Mouse (Mus musculus) embryonic facial prominence, embryonic 15.5 days (tissue): ENCODE measurements at regions not wholly inside any gene's neighbourhood (a gene's known extent, or its start where the extent isn't known, plus 50 kb on each side); places are given as distances from the start of the nearest gene placed in this dataset.

ENCODE experiments used
- ATAC-seq: fragments of 200-750 bp; cut with Nextera tagmentation; 2 replicates; pipeline ENCODE4 v1.8.0; 2017; ENCODE audit warnings: low read depth, moderate TSS enrichment; ENCODE audit not compliant: insufficient number of reproducible peaks, low FRiP score, low TSS enrichment
- H3K27ac ChIP-seq: fragments of 300-500 bp; sonication (generic); replicated peaks from 2 replicates; pipeline ENCODE4 v1.5.1; 2015; ENCODE audit warnings: mild to moderate bottlenecking, inconsistent platforms
- H3K27me3 ChIP-seq: fragments of 300-500 bp; sonication (generic); 2 replicates; pipeline ENCODE4 v1.6.1; 2015; ENCODE audit warnings: inconsistent platforms
- H3K36me3 ChIP-seq: fragments of 300-500 bp; sonication (generic); 2 replicates; pipeline ENCODE4 v1.6.1; 2015; ENCODE audit warnings: mild to moderate bottlenecking, inconsistent platforms
- H3K4me1 ChIP-seq: fragments of 300-500 bp; sonication (generic); 2 replicates; pipeline ENCODE4 v1.6.1; 2015; ENCODE audit warnings: inconsistent platforms
- H3K4me2 ChIP-seq: fragments of 300-500 bp; sonication (generic); replicated peaks from 2 replicates; pipeline ENCODE4 v1.6.1; 2015; ENCODE audit warnings: mild to moderate bottlenecking, inconsistent platforms
- H3K4me3 ChIP-seq: fragments of 300-500 bp; sonication (generic); replicated peaks from 2 replicates; pipeline ENCODE4 v1.5.1; 2015; ENCODE audit warnings: mild to moderate bottlenecking, inconsistent platforms
- H3K9ac ChIP-seq: fragments of 300-500 bp; sonication (generic); 2 replicates; pipeline ENCODE4 v1.6.1; 2015; ENCODE audit warnings: inconsistent platforms
- H3K9me3 ChIP-seq: fragments of 300-500 bp; sonication (generic); replicated peaks from 2 replicates; pipeline ENCODE4 v1.6.1; 2016; ENCODE audit warnings: inconsistent platforms
- WGBS: fragments of 180-500 bp; shearing (Covaris S2); methylation state at CpG from one replicate; pipeline ENCODE4 v1.1.7; 2015; 5-methylcytosine and 5-hydroxymethylcytosine counted together

DNA sequence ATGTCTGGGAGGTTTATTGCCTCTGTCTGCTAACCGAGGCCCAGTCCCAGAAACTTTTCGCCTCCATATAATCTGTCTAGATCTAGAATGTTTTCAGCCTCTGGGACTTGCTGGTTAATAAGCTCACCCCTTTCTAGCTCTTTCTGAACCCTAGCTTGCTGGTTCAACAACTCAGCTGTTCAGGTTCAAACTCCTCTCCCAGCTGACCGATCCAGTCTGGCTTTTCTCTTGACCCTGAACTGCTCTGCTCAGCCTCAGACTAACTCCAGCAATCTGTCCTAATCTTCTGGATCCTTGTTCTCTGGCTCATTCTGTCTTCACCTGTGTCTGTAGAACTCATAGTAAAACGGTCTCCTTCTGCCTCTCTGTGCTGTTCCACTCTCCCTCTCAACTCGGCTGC lies 86.2 kb upstream of the Plxnc1 start:
- H3K9me3 ChIP-seq, result no peaks in the 10 kb centered on the region
- no peaks in the 10 kb centered on the region for H3K36me3 ChIP-seq
- H3K4me2 ChIP-seq, result no peak overlapping the region
- H3K9ac ChIP-seq, result no peak overlapping the region
- H3K27ac ChIP-seq, result no peak overlapping the region
- H3K4me1 ChIP-seq, result peaks cover 17% of the 10 kb centered on the region; the same call in 1 of the 2 replicates
- H3K4me3 ChIP-seq, result no peak overlapping the region
- no peaks in the 10 kb centered on the region for H3K27me3 ChIP-seq
- no peak for ATAC-seq
- 73% methylated on average over 5 of the region's 5 CpGs for WGBS

DNA sequence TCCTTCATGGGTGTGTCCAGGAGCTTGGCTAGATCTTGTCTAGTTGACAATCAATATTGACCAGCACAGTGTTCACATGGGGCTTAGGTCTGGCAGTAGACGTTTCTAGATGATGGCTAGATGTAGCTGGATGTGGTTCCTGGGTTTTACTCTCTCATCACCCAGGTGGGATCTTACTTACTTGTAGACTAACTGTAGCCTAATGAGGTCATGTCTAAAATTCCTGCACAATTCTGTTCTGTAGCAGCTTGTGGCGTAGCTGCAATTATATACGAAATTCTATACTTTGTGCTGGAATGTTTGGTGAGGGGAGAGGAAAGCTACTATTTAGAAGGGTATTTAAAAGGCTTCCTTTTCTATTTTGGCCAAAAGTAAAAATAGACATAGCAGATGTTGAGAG lies 84.9 kb upstream of the Plxnc1 start:
- H3K27ac ChIP-seq, result no peak overlapping the region; the same call in 1 of the 2 replicates
- H3K4me2 ChIP-seq, result no peak overlapping the region
- H3K27me3 ChIP-seq, result no peaks in the 10 kb centered on the region
- 24% methylated on average over 3 of the region's 3 CpGs for WGBS
- no peak overlapping the region for H3K9ac ChIP-seq
- no peaks in the 10 kb centered on the region for H3K9me3 ChIP-seq
- H3K36me3 ChIP-seq, result no peaks in the 10 kb centered on the region
- no peak overlapping the region for H3K4me3 ChIP-seq
- ATAC-seq, result peak; percentile 73
- H3K4me1 ChIP-seq, result peaks cover 10% of the 10 kb centered on the region; the same call in 1 of the 2 replicates

DNA sequence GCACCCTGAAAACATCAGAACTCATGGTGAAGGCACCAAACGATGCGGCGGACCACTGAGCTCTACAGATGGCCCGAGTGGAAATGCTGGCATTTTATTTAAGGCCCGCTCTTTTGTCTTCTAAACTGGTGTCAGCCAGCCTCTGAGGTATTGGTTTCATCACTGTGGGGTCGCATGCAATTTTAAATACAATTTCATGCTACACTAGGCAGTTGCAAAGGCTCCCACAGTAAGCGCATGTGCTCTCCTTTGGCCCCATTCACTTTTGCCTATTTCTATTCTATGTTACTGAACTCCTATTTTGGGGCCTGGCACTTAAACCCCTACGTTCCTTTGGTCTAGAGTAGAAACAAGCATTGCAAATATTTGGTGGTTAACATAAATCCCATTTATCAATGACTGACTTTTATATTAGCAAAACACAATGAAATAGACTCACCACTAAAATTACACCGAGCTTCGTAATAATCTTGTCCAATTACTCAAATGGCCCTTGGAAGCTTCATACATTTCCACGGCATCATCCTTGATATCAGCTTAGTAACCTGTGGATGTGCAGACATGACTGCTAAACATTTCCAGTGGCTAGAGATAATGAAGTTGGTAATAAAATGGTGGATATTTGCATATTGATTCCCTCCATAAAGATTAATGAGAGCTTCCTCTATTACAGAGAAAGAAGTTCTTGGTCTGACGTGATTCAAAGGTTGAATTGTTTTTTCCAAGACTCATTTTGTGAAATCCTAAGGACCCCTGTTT lies 81.1 kb upstream of the Plxnc1 start:
- WGBS, result 88% methylated on average over 12 of the region's 12 CpGs
- ATAC-seq, result no peak
- H3K4me2 ChIP-seq, result no peak overlapping the region

DNA sequence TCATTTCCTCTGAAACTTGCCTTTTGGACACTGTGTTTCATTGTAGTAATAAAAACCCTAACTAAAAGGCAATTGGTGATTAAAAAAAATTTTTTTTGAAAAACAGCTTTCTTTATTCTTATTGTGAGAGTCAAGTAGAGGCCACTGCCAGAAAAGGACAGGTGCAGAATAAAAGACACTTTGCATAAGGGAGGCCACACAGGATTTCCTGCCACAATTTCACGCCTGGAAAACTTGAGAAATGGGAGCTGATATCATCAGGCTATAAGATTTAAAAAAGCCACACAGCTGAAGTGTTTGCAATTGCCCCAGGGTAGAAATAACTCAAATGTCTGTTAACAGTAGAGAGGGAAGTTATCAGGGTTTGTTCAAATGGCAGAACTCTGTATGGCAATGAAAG lies 76.6 kb upstream of the Plxnc1 start:
- H3K27ac ChIP-seq, result no peak overlapping the region
- 47% methylated on average over 1 of the region's 1 CpGs for WGBS
- H3K4me3 ChIP-seq, result no peak overlapping the region
- no peaks in the 10 kb centered on the region for H3K27me3 ChIP-seq
- H3K36me3 ChIP-seq, result no peaks in the 10 kb centered on the region
- no peaks in the 10 kb centered on the region for H3K9me3 ChIP-seq
- ATAC-seq, result no peak
- no peak overlapping the region for H3K4me2 ChIP-seq
- no peaks in the 10 kb centered on the region for H3K4me1 ChIP-seq
- H3K9ac ChIP-seq, result no peak overlapping the region

More for the DNA sequence above, 81.1 kb upstream of the Plxnc1 start:
- H3K9ac ChIP-seq, result no peak overlapping the region
- peaks cover 10% of the 10 kb centered on the region; the same call in 1 of the 2 replicates for H3K4me1 ChIP-seq
- no peaks in the 10 kb centered on the region for H3K27me3 ChIP-seq
- no peak overlapping the region for H3K27ac ChIP-seq
- no peaks in the 10 kb centered on the region for H3K9me3 ChIP-seq
- no peaks in the 10 kb centered on the region for H3K36me3 ChIP-seq
- no peak overlapping the region for H3K4me3 ChIP-seq

DNA sequence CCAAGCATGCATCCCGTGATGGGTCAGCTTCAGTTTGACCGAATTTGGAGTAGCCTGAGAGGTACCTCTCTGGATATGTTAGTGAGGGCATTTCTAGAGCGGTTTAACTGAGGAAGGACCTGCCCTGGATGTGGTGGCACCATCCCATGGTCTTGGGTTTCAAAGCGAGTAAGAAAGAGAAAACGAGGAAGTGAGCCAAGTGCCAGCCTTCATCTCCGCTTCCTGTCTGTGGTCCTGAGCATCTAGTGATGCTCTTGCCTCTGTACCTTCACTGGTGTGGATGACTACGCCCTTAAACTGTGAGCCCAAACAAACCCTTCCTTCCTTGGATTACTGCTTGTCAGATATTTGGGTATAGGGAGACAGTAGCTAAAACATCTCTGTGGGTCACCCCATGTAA lies 72.3 kb upstream of the Plxnc1 start:
- Histone ChIP-seq H3K4me1 (no peaks in the 10 kb centered on the region), H3K27ac (no peak overlapping the region), H3K4me2 (no peak overlapping the region), H3K4me3 (no peak overlapping the region), H3K36me3 (no peaks in the 10 kb centered on the region), H3K9ac (no peak overlapping the region), H3K9me3 (no peaks in the 10 kb centered on the region), H3K27me3 (no peaks in the 10 kb centered on the region)
- 87% methylated on average over 7 of the region's 7 CpGs for WGBS
- ATAC-seq, result no peak

DNA sequence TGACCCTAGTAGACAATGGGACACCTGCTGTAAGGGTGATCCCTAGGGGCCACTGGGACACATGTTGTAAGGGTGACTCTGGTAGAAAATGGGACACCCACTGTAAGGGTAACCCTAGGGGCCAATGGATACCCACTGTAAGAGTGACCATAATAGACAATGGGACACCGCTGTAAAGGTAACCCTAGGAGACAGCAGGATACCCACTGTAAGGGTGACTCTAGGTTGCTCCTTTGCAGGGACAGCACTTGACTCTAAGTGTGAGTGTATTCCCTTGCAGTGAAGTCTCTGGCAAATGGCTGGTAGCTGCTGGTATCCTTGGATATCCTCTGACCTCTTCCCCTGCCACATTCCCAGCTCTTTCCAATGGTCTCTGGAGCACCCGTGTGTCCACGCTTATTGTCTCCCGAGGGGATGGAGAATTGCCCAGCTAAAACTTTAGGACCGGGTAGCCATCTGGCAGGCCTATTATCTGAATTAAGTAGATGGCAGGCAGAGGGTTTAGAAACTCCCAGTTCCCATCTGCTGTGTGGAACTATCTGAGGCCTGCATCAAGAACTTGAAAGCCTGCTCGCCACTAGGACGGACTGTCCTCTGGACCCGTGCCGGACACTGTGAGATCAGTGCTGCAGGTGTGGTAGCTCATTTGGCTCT lies 70.8 kb upstream of the Plxnc1 start:
- ATAC-seq, result no peak
- Histone ChIP-seq H3K9me3 (no peaks in the 10 kb centered on the region), H3K4me3 (no peak overlapping the region), H3K36me3 (no peaks in the 10 kb centered on the region), H3K4me2 (no peak overlapping the region), H3K27me3 (no peaks in the 10 kb centered on the region), H3K27ac (no peak overlapping the region), H3K4me1 (no peaks in the 10 kb centered on the region), H3K9ac (no peak overlapping the region)
- 92% methylated on average over 9 of the region's 9 CpGs for WGBS

GRCm38 (mm10) chr10:95013946-95014345 lies 69.3 kb upstream of the Plxnc1 start:
- no peaks in the 10 kb centered on the region for H3K36me3 ChIP-seq
- H3K4me1 ChIP-seq, result no peaks in the 10 kb centered on the region
- no peak overlapping the region for H3K4me2 ChIP-seq
- H3K27ac ChIP-seq, result peak overlapping the region; percentile 55; the same call in 1 of the 2 replicates
- H3K9me3 ChIP-seq, result no peaks in the 10 kb centered on the region
- no peak overlapping the region for H3K4me3 ChIP-seq
- H3K9ac ChIP-seq, result no peak overlapping the region
- no peaks in the 10 kb centered on the region for H3K27me3 ChIP-seq
- no peak for ATAC-seq
- WGBS, result 65% methylated on average over 4 of the region's 4 CpGs

DNA sequence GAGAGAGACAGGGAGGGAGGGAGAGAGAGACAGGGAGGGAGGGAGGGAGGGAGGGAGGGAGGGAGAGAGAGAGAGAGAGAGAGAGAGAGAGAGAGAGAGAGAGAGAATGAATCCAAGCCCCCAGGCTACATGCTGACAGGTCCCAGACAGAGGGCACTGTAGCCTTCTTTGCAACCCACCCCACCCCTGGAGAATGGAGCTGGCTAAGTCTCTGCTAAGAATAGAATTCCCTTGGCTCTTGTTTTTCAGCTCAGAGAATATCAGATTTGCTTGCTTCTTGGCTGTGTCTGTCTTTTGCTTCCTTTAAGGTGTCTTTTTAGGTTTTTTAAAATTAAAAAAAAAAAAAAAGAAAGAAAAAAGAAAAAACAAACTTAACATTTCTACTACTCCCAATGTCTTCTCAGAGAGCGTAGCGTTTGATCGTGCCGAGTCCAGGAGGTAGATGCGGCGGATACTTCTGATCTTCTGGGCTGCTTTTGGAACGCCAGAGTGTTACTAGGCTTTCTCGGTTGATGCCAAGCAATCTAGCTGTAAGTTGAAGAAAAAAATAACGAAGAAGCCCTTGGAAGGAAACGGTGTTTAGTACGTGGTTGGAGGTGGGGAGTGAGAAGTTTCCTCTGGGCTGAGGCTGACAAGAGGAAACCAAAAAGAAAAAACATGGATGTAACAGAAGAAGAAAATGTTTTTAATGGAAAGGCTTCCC lies 68.7 kb upstream of the Plxnc1 start:
- no peak overlapping the region for H3K4me3 ChIP-seq
- WGBS, result 85% methylated on average over 11 of the region's 11 CpGs
- no peaks in the 10 kb centered on the region for H3K36me3 ChIP-seq
- no peak overlapping the region for H3K9ac ChIP-seq
- no peaks in the 10 kb centered on the region for H3K4me1 ChIP-seq
- H3K27ac ChIP-seq, result peak overlapping the region; percentile 55; the same call in 1 of the 2 replicates
- ATAC-seq, result no peak
- H3K9me3 ChIP-seq, result no peaks in the 10 kb centered on the region
- H3K4me2 ChIP-seq, result no peak overlapping the region
- no peaks in the 10 kb centered on the region for H3K27me3 ChIP-seq

GRCm38 (mm10) chr10:95010333-95010732 lies 65.7 kb upstream of the Plxnc1 start:
- no peaks in the 10 kb centered on the region for H3K4me1 ChIP-seq
- ATAC-seq, result no peak
- H3K4me2 ChIP-seq, result no peak overlapping the region
- H3K27me3 ChIP-seq, result no peaks in the 10 kb centered on the region
- 91% methylated on average over 6 of the region's 6 CpGs for WGBS
- no peak overlapping the region for H3K4me3 ChIP-seq
- no peak overlapping the region for H3K27ac ChIP-seq
- no peak overlapping the region for H3K9ac ChIP-seq
- H3K36me3 ChIP-seq, result no peaks in the 10 kb centered on the region
- H3K9me3 ChIP-seq, result no peaks in the 10 kb centered on the region

DNA sequence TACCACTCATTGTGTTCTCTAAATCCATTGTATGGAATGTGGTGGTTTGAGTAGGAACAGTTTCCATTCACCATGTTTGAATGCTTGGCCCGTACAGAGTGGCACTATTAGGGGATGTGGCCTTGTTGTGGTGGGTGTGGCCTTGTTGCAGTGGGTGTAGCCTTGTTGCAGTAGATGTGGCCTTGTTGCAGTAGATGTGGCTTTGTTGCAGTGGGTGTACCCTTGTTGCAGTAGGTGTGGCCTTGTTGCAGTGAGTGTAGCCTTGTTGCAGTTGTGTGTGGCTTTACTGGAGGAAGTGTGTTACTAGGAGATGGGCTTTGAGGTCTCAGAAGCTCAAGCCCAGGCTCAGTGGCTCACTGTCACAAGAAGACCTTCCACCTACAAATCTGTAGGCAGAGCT lies 64.4 kb upstream of the Plxnc1 start:
- Histone ChIP-seq H3K27ac (no peak overlapping the region), H3K4me3 (no peak overlapping the region), H3K36me3 (no peaks in the 10 kb centered on the region), H3K9me3 (no peaks in the 10 kb centered on the region), H3K4me2 (no peak overlapping the region), H3K27me3 (no peaks in the 10 kb centered on the region), H3K4me1 (0 out of 2 replicates have a peak, but pooled peaks cover 4% of the 10 kb centered on the region), H3K9ac (no peak overlapping the region)
- WGBS, result 89% methylated on average over 1 of the region's 1 CpGs
- ATAC-seq, result no peak

DNA sequence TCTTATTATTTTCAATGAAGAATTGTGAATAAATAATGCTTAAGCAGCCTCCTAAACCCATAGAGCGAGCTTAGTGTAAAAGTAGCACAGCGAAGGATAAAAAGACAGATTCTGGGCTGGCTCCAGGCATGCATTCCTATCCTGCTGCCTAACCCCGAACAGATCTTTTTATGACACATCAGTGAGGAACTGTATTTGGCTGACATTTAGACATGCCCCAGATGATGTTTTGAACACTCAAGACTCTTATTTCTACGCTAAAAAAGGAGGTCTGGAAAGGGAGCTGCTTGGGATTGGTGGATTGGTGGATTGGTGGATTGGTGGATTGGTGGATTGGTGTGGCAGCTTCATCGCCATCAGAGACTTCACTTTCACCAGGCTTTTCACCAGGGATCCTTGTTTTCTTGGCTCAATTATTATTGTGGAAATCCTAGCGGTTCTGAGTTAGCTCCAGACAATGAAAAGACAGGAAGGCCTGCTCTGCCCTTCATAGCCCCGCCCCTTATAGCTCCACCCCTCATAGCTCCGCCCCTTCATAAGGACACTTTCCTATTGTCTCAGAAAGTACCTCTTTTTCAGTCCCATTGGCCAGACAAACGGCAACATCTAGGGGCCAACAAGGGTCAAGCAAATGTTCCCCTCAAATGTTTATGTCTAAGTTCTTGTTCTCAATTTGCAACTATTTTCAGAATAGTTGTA lies 59.6 kb upstream of the Plxnc1 start:
- Histone ChIP-seq H3K9ac (no peak overlapping the region), H3K9me3 (no peaks in the 10 kb centered on the region), H3K4me1 (0 out of 2 replicates have a peak, but pooled peaks cover 5% of the 10 kb centered on the region), H3K36me3 (no peaks in the 10 kb centered on the region), H3K27me3 (no peaks in the 10 kb centered on the region), H3K4me2 (no peak overlapping the region), H3K4me3 (no peak overlapping the region), H3K27ac (peak overlapping the region; percentile 58)
- WGBS, result 51% methylated on average over 9 of the region's 9 CpGs
- peak; percentile 51; the same call in 1 of the 2 replicates for ATAC-seq
